Mouse (Mus musculus) hindbrain, embryonic 16.5 days (tissue): ENCODE results near the gene H2al1i. TPM values are rescaled to one million over a fixed set of nuclear protein-coding genes. Genes with fewer than 3 reads are reported as not detected.
"Not testable (repeated sequence)": the region's sequence is repeated elsewhere in the genome, so short reads cannot be mapped to it uniquely, and the experiment has no call there.

Experiments
- ATAC-seq: fragments of 200-750 bp; cut with Nextera tagmentation; 2 replicates; pipeline ENCODE4 v1.8.0; 2017; ENCODE audit warnings: moderate TSS enrichment, moderate library complexity
- H3K27ac ChIP-seq: fragments of 300-500 bp; sonication (generic); 2 replicates; pipeline ENCODE4 v1.5.1; 2014; ENCODE audit warnings: low read depth, mild to moderate bottlenecking, control low read depth, low read length, moderate library complexity
- H3K27me3 ChIP-seq: fragments of 300-500 bp; sonication (generic); replicated peaks from 2 replicates; pipeline ENCODE4 v1.6.1; 2014; ENCODE audit warnings: low read length; ENCODE audit not compliant: control insufficient read depth, insufficient read depth
- H3K36me3 ChIP-seq: fragments of 300-500 bp; sonication (generic); 2 replicates; pipeline ENCODE4 v1.6.1; 2014; ENCODE audit warnings: mild to moderate bottlenecking, low read length, moderate library complexity, mixed read lengths; ENCODE audit not compliant: control insufficient read depth, insufficient read depth
- H3K4me1 ChIP-seq: fragments of 300-500 bp; sonication (generic); 2 replicates; pipeline ENCODE4 v1.6.1; 2014; ENCODE audit warnings: low read depth, low read length; ENCODE audit not compliant: control insufficient read depth, insufficient read depth
- H3K4me2 ChIP-seq: fragments of 300-500 bp; sonication (generic); 2 replicates; pipeline ENCODE4 v1.6.1; 2014; ENCODE audit warnings: mild to moderate bottlenecking, low read length, control low read depth, moderate library complexity
- H3K4me3 ChIP-seq: fragments of 300-500 bp; sonication (generic); 2 replicates; pipeline ENCODE4 v1.5.1; 2014; ENCODE audit warnings: mild to moderate bottlenecking, low read length, control low read depth, moderate library complexity
- H3K9ac ChIP-seq: fragments of 300-500 bp; sonication (generic); 2 replicates; pipeline ENCODE4 v1.6.1; 2014; ENCODE audit warnings: low read depth, mild to moderate bottlenecking, control low read depth, low read length, moderate library complexity
- H3K9me3 ChIP-seq: fragments of 300-500 bp; sonication (generic); 2 replicates; pipeline ENCODE4 v1.6.1; 2014; ENCODE audit warnings: mild to moderate bottlenecking, low read length, moderate library complexity; ENCODE audit not compliant: control insufficient read depth
- WGBS: fragments of 180-500 bp; shearing (Covaris S2); extraction: QIAGEN DNeasy Blood & Tissue Kit; methylation state at CpG from one replicate; pipeline ENCODE4 v1.1.7; 2014; 5-methylcytosine and 5-hydroxymethylcytosine counted together
- polyA plus RNA-seq: library from polyadenylated mRNA; unstranded; fragments of >200 nt; fragmentation: Nextera tagmentation; extraction: Ambion mirVana; gene quantifications from 2 replicates; pipeline ENCODE4 v1.2.1, GENCODE M21; 2015

The H2al1i gene
- polyA plus RNA-seq: not detected in 2 replicates

GRCm38 (mm10) chrX:11324359-11324758, at the start of gene H2al1i:
Gene H2al1i (plus strand): TSS chrX:11324659.
- ATAC-seq, H3K4me3 ChIP-seq, H3K27me3 ChIP-seq, H3K27ac ChIP-seq, H3K36me3 ChIP-seq, H3K9me3 ChIP-seq, H3K4me2 ChIP-seq, H3K4me1 ChIP-seq, H3K9ac ChIP-seq: not testable (repeated sequence)
- WGBS: 92% methylated on average over 2 of the region's 5 CpGs

GRCm38 (mm10) chrX:11277083-11277482, 47.4 kb upstream of the H2al1i start:
- Histone ChIP-seq H3K9ac (no peak overlapping the region), H3K4me3 (no peak overlapping the region), H3K27me3 (no peaks in the 10 kb centered on the region), H3K9me3 (no peaks in the 10 kb centered on the region), H3K4me1 (no peaks in the 10 kb centered on the region), H3K4me2 (no peak overlapping the region), H3K36me3 (no peaks in the 10 kb centered on the region), H3K27ac (no peak overlapping the region)
- no peak for ATAC-seq
- 54% methylated on average over 6 of the region's 6 CpGs for WGBS

- Histone ChIP-seq H3K36me3 (no peaks in the 10 kb centered on the region), H3K9ac (no peak overlapping the region), H3K4me3 (no peak overlapping the region), H3K4me1 (no peaks in the 10 kb centered on the region), H3K27ac (no peak overlapping the region), H3K9me3 (no peaks in the 10 kb centered on the region), H3K27me3 (no peaks in the 10 kb centered on the region), H3K4me2 (no peak overlapping the region)
- WGBS: 64% methylated on average over 2 of the region's 2 CpGs
- no peak for ATAC-seq
These were observed 43.7 kb upstream of the H2al1i start for GRCm38 (mm10) chrX:11280741-11281140.

- Histone ChIP-seq H3K4me2 (no peak overlapping the region), H3K27ac (no peak overlapping the region), H3K4me1 (no peaks in the 10 kb centered on the region), H3K4me3 (no peak overlapping the region), H3K36me3 (no peaks in the 10 kb centered on the region), H3K9me3 (no peaks in the 10 kb centered on the region), H3K27me3 (no peaks in the 10 kb centered on the region), H3K9ac (no peak overlapping the region)
- WGBS: 84% methylated on average over 14 of the region's 14 CpGs
- no peak for ATAC-seq
These were observed 36.1 kb upstream of the H2al1i start for GRCm38 (mm10) chrX:11288306-11288882.

GRCm38 (mm10) chrX:11289244-11289643, 35.2 kb upstream of the H2al1i start:
- Histone ChIP-seq H3K9ac (no peak overlapping the region), H3K27me3 (no peaks in the 10 kb centered on the region), H3K27ac (no peak overlapping the region), H3K4me1 (no peaks in the 10 kb centered on the region), H3K9me3 (no peaks in the 10 kb centered on the region), H3K4me3 (no peak overlapping the region), H3K36me3 (no peaks in the 10 kb centered on the region), H3K4me2 (no peak overlapping the region)
- no peak for ATAC-seq
- WGBS: 48% methylated on average over 4 of the region's 4 CpGs

- whole genome bisulfite sequencing: no CpG with 5 or more reads among the region's 3 CpGs
- H3K36me3 ChIP-seq, H3K27ac ChIP-seq, H3K9me3 ChIP-seq, H3K4me1 ChIP-seq, ATAC-seq, H3K9ac ChIP-seq, H3K4me3 ChIP-seq, H3K4me2 ChIP-seq, H3K27me3 ChIP-seq: not testable (repeated sequence)
These were observed 25.5 kb upstream of the H2al1i start, which contains the start of gene H2al1a for GRCm38 (mm10) chrX:11298957-11299356. Gene H2al1a (plus strand): TSS chrX:11299257.

- not testable (repeated sequence) for H3K4me3 ChIP-seq, H3K9ac ChIP-seq, H3K27ac ChIP-seq, H3K9me3 ChIP-seq, H3K27me3 ChIP-seq, H3K4me1 ChIP-seq, H3K4me2 ChIP-seq, ATAC-seq, H3K36me3 ChIP-seq
- 89% methylated on average over 1 of the region's 3 CpGs for WGBS
These were observed 22.3 kb upstream of the H2al1i start, which contains the start of gene H2al1b for GRCm38 (mm10) chrX:11302132-11302531. Gene H2al1b (plus strand): TSS chrX:11302432.

- ATAC-seq, H3K4me2 ChIP-seq, H3K9me3 ChIP-seq, H3K27me3 ChIP-seq, H3K36me3 ChIP-seq, H3K4me3 ChIP-seq, H3K4me1 ChIP-seq, H3K9ac ChIP-seq, H3K27ac ChIP-seq: not testable (repeated sequence)
- WGBS: 88% methylated on average over 1 of the region's 6 CpGs
These were observed 19.1 kb upstream of the H2al1i start, which contains the start of gene H2al1c for GRCm38 (mm10) chrX:11305355-11305754. Gene H2al1c (plus strand): TSS chrX:11305655.

- H3K9me3 ChIP-seq, H3K9ac ChIP-seq, H3K4me1 ChIP-seq, ATAC-seq, H3K4me3 ChIP-seq, H3K27me3 ChIP-seq, H3K36me3 ChIP-seq, H3K27ac ChIP-seq, H3K4me2 ChIP-seq: not testable (repeated sequence)
- no CpG with 5 or more reads among the region's 6 CpGs for WGBS
These were observed 15.9 kb upstream of the H2al1i start, which contains the start of gene H2al1d for GRCm38 (mm10) chrX:11308524-11308923. Gene H2al1d (plus strand): TSS chrX:11308824.
